Mouse (Mus musculus) liver, adult 2 months (tissue): ENCODE data around the gene Kcnk13. TPM values are rescaled to one million over a fixed set of nuclear protein-coding genes. Genes with fewer than 3 reads are reported as not detected.

ENCODE experiments used
- DNase-seq: peaks from one replicate; pipeline ENCODE4 v3.0.0-alpha.2; 2011; ENCODE audit warnings: low read depth, low spot score; ENCODE audit errors: extremely low read depth
- H3K27ac ChIP-seq: fragments of 200-500 bp; replicated peaks from 2 replicates; pipeline ENCODE4 v1.5.1; 2012; ENCODE audit warnings: low read depth, mild to moderate bottlenecking, control low read depth, inconsistent platforms, low read length; ENCODE audit not compliant: insufficient read depth
- H3K27me3 ChIP-seq: fragments of 200-500 bp; 2 replicates; pipeline ENCODE4 v1.6.1; 2012; ENCODE audit warnings: mild to moderate bottlenecking, moderate library complexity, low read length, inconsistent platforms; ENCODE audit not compliant: control insufficient read depth, insufficient read depth
- H3K36me3 ChIP-seq: fragments of 200-500 bp; 2 replicates; pipeline ENCODE4 v1.6.1; 2012; ENCODE audit warnings: low read length, inconsistent platforms; ENCODE audit not compliant: control insufficient read depth, insufficient read depth
- H3K4me1 ChIP-seq: fragments of 200-500 bp; 2 replicates; pipeline ENCODE4 v1.6.1; 2011; ENCODE audit warnings: low read length; ENCODE audit not compliant: control insufficient read depth, insufficient read depth
- H3K4me3 ChIP-seq: fragments of 200-500 bp; 2 replicates; pipeline ENCODE4 v1.5.1; 2011; ENCODE audit warnings: low read depth, mild to moderate bottlenecking, control low read depth, low read length, moderate library complexity; ENCODE audit not compliant: insufficient read depth
- H3K79me2 ChIP-seq: fragments of 200-500 bp; 2 replicates; pipeline ENCODE4 v1.6.1; 2012; ENCODE audit warnings: inconsistent platforms, mild to moderate bottlenecking, low read length, moderate library complexity; ENCODE audit not compliant: control insufficient read depth, insufficient read depth
- H3K9ac ChIP-seq: fragments of 200-500 bp; 2 replicates; pipeline ENCODE4 v1.6.1; 2012; ENCODE audit warnings: low read depth, mild to moderate bottlenecking, control low read depth, inconsistent platforms, low read length
- CTCF ChIP-seq: fragments of 200-500 bp; IDR thresholded peaks from 2 replicates; pipeline ENCODE4 v1.5.1; 2011; ENCODE audit warnings: low read depth, low read length, control low read depth
- POLR2A ChIP-seq: fragments of 200-500 bp; IDR thresholded peaks from 2 replicates; pipeline ENCODE4 v1.6.1; 2011; ENCODE audit warnings: low read length, control low read depth; ENCODE audit not compliant: insufficient read depth; ENCODE audit errors: extremely low read depth
- WGBS: fragments of 180-500 bp; shearing (Covaris S2); methylation state at CpG from one replicate; pipeline ENCODE4 v1.1.7; 2018; 5-methylcytosine and 5-hydroxymethylcytosine counted together
- polyA plus RNA-seq: library from polyadenylated mRNA; depleted of rRNA; stranded (reverse); fragments of >200 nt; gene quantifications from 2 replicates; pipeline ENCODE4 v1.2.3, GENCODE M21; 2012
- total RNA-seq: library from RNA; depleted of rRNA; stranded (reverse); fragments of >200 nt; gene quantifications from 2 replicates; pipeline ENCODE4 v1.2.3, GENCODE M21; 2014

Gene Kcnk13
- total and polyA plus RNA-seq, 2 experiments = 0.23 to 0.65 TPM

DNA sequence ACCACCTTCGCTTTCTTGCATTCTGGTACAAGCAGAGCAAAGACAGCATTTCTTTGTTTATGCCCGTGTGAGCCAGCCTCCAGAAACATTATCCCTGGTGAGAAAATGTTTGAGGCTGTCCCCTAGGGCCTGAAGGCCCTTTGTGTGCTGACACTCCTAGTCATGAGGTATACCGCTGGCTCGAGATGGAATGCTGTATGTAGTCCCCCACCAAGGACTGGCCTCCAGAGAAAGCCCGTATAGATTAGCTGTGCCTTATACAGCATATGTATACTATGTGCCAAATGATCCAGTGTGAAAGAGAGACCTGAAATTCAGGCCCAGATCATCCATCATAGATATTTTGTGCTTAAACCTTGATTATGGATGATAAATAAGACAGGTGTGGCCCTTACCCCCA, 40.6 kb upstream of the Kcnk13 start:
- H3K27me3 ChIP-seq = no peaks in the 10 kb centered on the region
- H3K4me1 ChIP-seq = no peaks in the 10 kb centered on the region
- H3K79me2 ChIP-seq = no peaks in the 10 kb centered on the region
- no peak overlapping the region for H3K27ac ChIP-seq
- TF ChIP-seq POLR2A (no peak), CTCF (no peak)
- no peak for DNase-seq
- no peaks in the 10 kb centered on the region for H3K36me3 ChIP-seq
- WGBS = 91% methylated on average over 5 of the region's 5 CpGs
- no peak overlapping the region for H3K4me3 ChIP-seq
- no peak overlapping the region for H3K9ac ChIP-seq

DNA sequence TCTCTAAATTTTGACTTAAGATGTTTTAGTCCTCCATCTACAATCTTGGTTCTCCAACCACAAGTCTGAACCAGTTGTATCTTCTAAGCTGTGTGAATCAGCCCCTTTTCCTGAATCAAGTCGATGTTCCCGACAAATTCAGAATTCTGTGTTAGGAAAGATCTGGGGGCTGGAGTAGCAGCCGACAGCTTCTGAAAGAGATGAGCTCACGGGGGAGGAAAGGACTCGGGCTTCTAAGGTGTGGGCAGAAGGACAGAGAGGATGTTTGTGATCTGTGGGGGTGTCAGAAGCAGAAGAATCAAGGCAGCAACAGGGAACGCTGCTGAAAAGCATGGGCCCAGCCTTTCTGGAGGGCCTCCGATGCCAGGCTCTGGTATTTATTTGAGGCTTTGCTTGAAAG, 36.0 kb upstream of the Kcnk13 start:
- Histone ChIP-seq H3K27me3 (no peaks in the 10 kb centered on the region), H3K4me1 (no peaks in the 10 kb centered on the region), H3K79me2 (no peaks in the 10 kb centered on the region), H3K27ac (no peak overlapping the region), H3K9ac (no peak overlapping the region), H3K36me3 (no peaks in the 10 kb centered on the region), H3K4me3 (no peak overlapping the region)
- no peak for TF ChIP-seq POLR2A
- TF ChIP-seq CTCF = no peak
- 92% methylated on average over 7 of the region's 7 CpGs for WGBS
- DNase-seq = no peak

DNA sequence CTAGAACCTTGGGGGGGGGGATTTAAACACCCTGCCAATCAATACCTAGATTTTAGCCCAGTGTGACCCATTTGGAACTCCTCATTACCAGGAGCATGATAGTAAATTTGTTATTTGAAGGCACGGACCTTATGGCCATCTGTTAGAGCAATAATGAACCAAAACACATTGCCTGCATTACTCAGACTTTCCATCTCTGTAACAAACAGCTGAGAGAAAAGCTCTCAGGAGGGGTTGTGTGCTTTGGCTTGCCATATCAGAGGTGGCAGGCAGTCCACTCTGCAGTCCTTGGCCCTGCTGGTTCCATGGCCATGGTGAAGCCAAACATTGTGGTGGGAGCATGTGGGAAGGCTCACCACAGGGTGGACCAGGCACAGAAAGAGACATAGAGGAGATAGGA, 35.1 kb upstream of the Kcnk13 start:
- no peak for DNase-seq
- H3K36me3 ChIP-seq = no peaks in the 10 kb centered on the region

DNA sequence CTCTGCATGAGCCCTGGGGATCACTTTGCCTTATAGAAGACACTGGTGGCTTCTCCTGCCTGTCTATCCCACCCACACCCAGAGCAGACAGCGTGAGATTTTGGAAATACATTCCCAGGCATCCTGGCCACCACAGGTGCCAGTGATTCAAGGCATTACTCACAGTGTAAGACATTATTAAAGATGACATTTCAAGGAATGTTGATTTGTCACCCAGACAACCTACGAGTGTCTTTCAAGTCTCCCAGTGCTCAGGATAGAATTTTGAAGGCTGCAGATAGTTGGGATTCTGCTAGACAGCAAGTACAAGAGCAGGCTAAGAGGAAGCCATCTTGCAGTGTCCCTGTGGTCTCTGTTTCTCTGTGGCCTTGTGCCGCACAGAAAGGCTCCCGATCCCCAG, 32.1 kb upstream of the Kcnk13 start:
- Histone ChIP-seq H3K79me2 (no peaks in the 10 kb centered on the region), H3K4me1 (no peaks in the 10 kb centered on the region), H3K4me3 (no peak overlapping the region), H3K36me3 (no peaks in the 10 kb centered on the region), H3K27me3 (no peaks in the 10 kb centered on the region), H3K9ac (no peak overlapping the region), H3K27ac (no peak overlapping the region)
- TF ChIP-seq POLR2A (no peak), CTCF (no peak)
- 93% methylated on average over 4 of the region's 4 CpGs for WGBS
- DNase-seq = no peak

More for the DNA sequence above, 35.1 kb upstream of the Kcnk13 start:
- no peaks in the 10 kb centered on the region for H3K79me2 ChIP-seq
- no peak overlapping the region for H3K27ac ChIP-seq
- WGBS = 98% methylated on average over 1 of the region's 1 CpGs
- H3K9ac ChIP-seq = no peak overlapping the region
- no peaks in the 10 kb centered on the region for H3K4me1 ChIP-seq
- TF ChIP-seq CTCF = no peak
- no peak for TF ChIP-seq POLR2A
- no peak overlapping the region for H3K4me3 ChIP-seq
- H3K27me3 ChIP-seq = no peaks in the 10 kb centered on the region

DNA sequence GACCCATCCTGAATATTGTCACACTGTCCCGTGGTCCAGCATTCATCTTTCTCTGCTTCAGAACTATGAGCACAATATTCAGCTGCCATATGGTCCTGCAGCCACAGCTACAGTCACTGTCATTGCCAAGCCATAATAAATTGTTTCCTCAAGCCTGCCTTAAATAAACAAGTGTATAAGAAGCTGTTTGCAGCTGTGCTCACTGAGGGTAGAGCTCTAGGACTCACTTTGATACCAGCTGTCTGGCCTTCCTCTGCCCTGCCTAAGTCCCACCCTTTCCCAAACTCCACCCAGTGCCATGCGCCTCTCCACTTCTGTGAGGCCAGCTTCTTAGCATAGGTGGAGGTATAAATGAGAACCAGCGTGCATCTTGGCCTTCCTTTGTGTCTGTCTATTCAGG, 30.7 kb upstream of the Kcnk13 start:
- H3K27ac ChIP-seq = no peak overlapping the region
- H3K4me1 ChIP-seq = no peaks in the 10 kb centered on the region
- 96% methylated on average over 3 of the region's 3 CpGs for WGBS
- no peak for TF ChIP-seq CTCF
- TF ChIP-seq POLR2A = no peak
- H3K36me3 ChIP-seq = no peaks in the 10 kb centered on the region
- H3K9ac ChIP-seq = no peak overlapping the region
- H3K4me3 ChIP-seq = no peak overlapping the region
- no peaks in the 10 kb centered on the region for H3K79me2 ChIP-seq
- H3K27me3 ChIP-seq = no peaks in the 10 kb centered on the region
- no peak for DNase-seq

DNA sequence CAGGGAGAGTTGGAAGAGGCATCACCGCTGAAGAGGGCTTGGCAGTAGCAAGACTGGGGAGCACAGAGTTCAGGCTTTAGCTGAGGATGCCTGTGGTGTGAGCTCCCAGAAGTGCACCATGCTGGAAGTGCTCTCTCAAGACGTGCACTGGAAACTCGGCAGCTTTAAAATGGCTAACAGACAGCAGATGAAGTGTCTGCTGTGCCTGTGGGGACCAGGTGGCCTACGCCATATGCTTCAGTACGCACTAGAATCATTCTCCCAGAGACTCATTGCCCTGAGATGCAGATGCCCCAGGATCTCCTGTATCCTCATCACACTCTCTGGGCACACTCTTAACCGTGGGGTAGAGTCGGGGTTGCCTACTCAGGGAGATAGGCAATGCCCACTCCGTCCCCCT, 28.9 kb upstream of the Kcnk13 start:
- 93% methylated on average over 8 of the region's 8 CpGs for WGBS
- H3K36me3 ChIP-seq = no peaks in the 10 kb centered on the region

More for the DNA sequence above, 28.9 kb upstream of the Kcnk13 start:
- H3K27me3 ChIP-seq = no peaks in the 10 kb centered on the region
- TF ChIP-seq CTCF (no peak), POLR2A (no peak)
- H3K4me1 ChIP-seq = no peaks in the 10 kb centered on the region
- H3K27ac ChIP-seq = no peak overlapping the region
- H3K9ac ChIP-seq = no peak overlapping the region
- no peak overlapping the region for H3K4me3 ChIP-seq
- no peak for DNase-seq
- H3K79me2 ChIP-seq = no peaks in the 10 kb centered on the region
